ENCODE assay signal across 13 mouse cellular contexts in the genomic region with DNA sequence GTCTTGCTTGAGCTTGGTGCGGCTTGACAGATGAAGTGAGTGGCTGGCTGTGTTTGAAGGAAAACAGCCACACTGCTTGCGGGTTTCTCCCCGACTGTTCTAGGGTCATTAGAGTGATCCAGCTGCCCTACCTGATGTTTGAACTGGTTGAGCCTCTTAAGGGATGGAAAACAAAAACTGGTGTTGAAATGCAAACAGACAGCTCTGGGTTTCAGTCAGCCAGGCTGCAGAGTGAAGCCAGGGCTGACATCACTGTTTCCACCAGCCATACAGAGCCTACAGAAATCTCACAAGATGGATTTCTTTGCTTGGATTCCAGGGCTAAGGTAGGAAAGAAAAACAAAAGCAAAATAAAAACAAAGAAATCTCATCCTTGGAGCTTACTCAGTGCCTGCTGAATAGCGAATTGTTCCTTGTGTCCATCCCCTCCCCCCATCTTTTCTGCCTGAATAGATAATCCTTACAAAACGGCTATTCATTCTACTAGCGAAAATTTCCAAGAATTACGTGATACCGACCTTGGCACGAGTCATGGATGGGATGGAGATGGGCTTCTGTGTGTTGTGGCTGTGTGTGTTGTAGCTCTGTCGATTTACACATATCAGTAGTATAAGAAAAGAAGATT. TPM values are rescaled to one million over a fixed set of nuclear protein-coding genes. Genes with fewer than 3 reads are reported as not detected.
DNase-seq lines count a peak whose midpoint lies in the region; ATAC-seq lines count a peak whose summit lies in the region.
"Had no signal": no experiment of that assay in that cellular context is flagged by ENCODE, and none has a peak within 500 bp of the region (broad histone marks: within the 10 kb centered on the region; RNA-seq: fewer than 3 reads in every experiment).

No protein-coding gene starts in this region.

- no peak for ATAC-seq in heart, embryonic 14.5 days (ENCODE audit: insufficient number of reproducible peaks, insufficient read depth, low FRiP score, low read depth)
- ATAC-seq in hindbrain, embryonic 15.5 days (ENCODE audit: low FRiP score, low read depth), result no peak
- no peak for ATAC-seq in midbrain, embryonic 14.5 days (ENCODE audit: low FRiP score, low TSS enrichment)
- ATAC-seq in megakaryocyte, adult 5-6 weeks (ENCODE audit: poor library complexity, severe bottlenecking), result no peak
- ATAC-seq: CD4-positive, CD25-positive, alpha-beta regulatory T cell, adult 4 months; intestine, embryonic 15.5 days had no signal

- DNase-seq in heart, postnatal 25 days (ENCODE audit: low spot score), result no peak
- DNase-seq in brain, adult 2 months (ENCODE audit: low read depth, low spot score), result peak; percentile 85
- DNase-seq in midbrain, embryonic 14.5 days, result peak; percentile 67
- DNase-seq in frontal cortex, postnatal 10 days (ENCODE audit: low spot score in 2 of 2), result no peak
- DNase-seq in left cerebral cortex, adult 18-20 months (ENCODE audit: low spot score in 2 of 2), result no peak
- DNase-seq: adrenal gland, postnatal 10 days had no signal

- H3K36me3 ChIP-seq in heart, embryonic 14.5 days (ENCODE audit: control insufficient read depth, insufficient read depth, low read length), result no peaks in the 10 kb centered on the region
- no peaks in the 10 kb centered on the region for H3K36me3 ChIP-seq in hindbrain, embryonic 15.5 days
- H3K36me3 ChIP-seq in midbrain, embryonic 14.5 days (ENCODE audit: control insufficient read depth, insufficient read depth, low read length), result no peaks in the 10 kb centered on the region
- H3K36me3 ChIP-seq: intestine, embryonic 15.5 days had no signal

- 36% methylated on average over 10 of the region's 10 CpGs for WGBS in heart, embryonic 14.5 days
- 18% methylated on average over 10 of the region's 10 CpGs for WGBS in hindbrain, embryonic 15.5 days
- 14% methylated on average over 10 of the region's 10 CpGs for WGBS in midbrain, embryonic 14.5 days

- no peaks in the 10 kb centered on the region for H3K9me3 ChIP-seq in heart, embryonic 14.5 days (ENCODE audit: control insufficient read depth, low read length)
- no peaks in the 10 kb centered on the region for H3K9me3 ChIP-seq in hindbrain, embryonic 15.5 days
- no peaks in the 10 kb centered on the region for H3K9me3 ChIP-seq in midbrain, embryonic 14.5 days (ENCODE audit: control insufficient read depth, low read length)
- H3K9me3 ChIP-seq: intestine, embryonic 15.5 days; megakaryocyte, embryonic 14.5 days had no signal

- peak overlapping the region; percentile 24 for H3K4me2 ChIP-seq in heart, embryonic 14.5 days (ENCODE audit: low read length)
- H3K4me2 ChIP-seq in hindbrain, embryonic 15.5 days, result peak overlapping the region; percentile 15
- peak overlapping the region; percentile 25 for H3K4me2 ChIP-seq in midbrain, embryonic 14.5 days (ENCODE audit: low read length)
- H3K4me2 ChIP-seq: intestine, embryonic 15.5 days had no signal

- H3K27me3 ChIP-seq in heart, embryonic 14.5 days (ENCODE audit: control insufficient read depth, insufficient read depth, low read length), result no peaks in the 10 kb centered on the region
- H3K27me3 ChIP-seq in hindbrain, embryonic 15.5 days, result no peaks in the 10 kb centered on the region
- H3K27me3 ChIP-seq in midbrain, embryonic 14.5 days (ENCODE audit: control insufficient read depth, insufficient read depth, low read length), result no peaks in the 10 kb centered on the region
- H3K27me3 ChIP-seq: intestine, embryonic 15.5 days had no signal

- H3K4me1 ChIP-seq in heart, embryonic 14.5 days (ENCODE audit: control insufficient read depth in 2 of 2, insufficient read depth in 2 of 2, low read length in 2 of 2), result peaks cover 9 to 11% of the 10 kb centered on the region in 2 experiments
- H3K4me1 ChIP-seq in hindbrain, embryonic 15.5 days (replicated peaks), result peaks cover 10% of the 10 kb centered on the region; the same call in 1 of the 2 replicates
- H3K4me1 ChIP-seq in midbrain, embryonic 14.5 days (ENCODE audit: control insufficient read depth, insufficient read depth, low read length), result peaks cover 13% of the 10 kb centered on the region
- H3K4me1 ChIP-seq: megakaryocyte, embryonic 14.5 days had no signal

- intact Hi-C loops in heart, postnatal 25 days (cut with DNase I), result no loop called here

- H3K9ac ChIP-seq in heart, embryonic 14.5 days (ENCODE audit: low read length), result no peak overlapping the region
- no peak overlapping the region for H3K9ac ChIP-seq in hindbrain, embryonic 15.5 days
- H3K9ac ChIP-seq in midbrain, embryonic 14.5 days (replicated peaks; ENCODE audit: low read length), result 0 out of 2 replicates have a peak overlapping the region, but pooled peaks have one; percentile 24
- H3K9ac ChIP-seq: intestine, embryonic 15.5 days had no signal

- 0 out of 4 replicates have a peak overlapping the region, but pooled peaks of 1 of the 2 experiments have one; percentile 15 for H3K27ac ChIP-seq in heart, embryonic 14.5 days (replicated peaks in 1 of 2; ENCODE audit: control insufficient read depth in 1 of 2, insufficient read depth in 1 of 2, low read depth in 2 of 2, low read length in 2 of 2)
- no peak overlapping the region; the same call in 1 of the 2 replicates for H3K27ac ChIP-seq in hindbrain, embryonic 15.5 days (replicated peaks)
- H3K27ac ChIP-seq in midbrain, embryonic 14.5 days (replicated peaks; ENCODE audit: low read depth, low read length), result no peak overlapping the region
- H3K27ac ChIP-seq: intestine, embryonic 15.5 days had no signal

- H3K4me3 ChIP-seq in heart, embryonic 14.5 days (ENCODE audit: control insufficient read depth in 1 of 2, insufficient read depth in 1 of 2, low read depth in 1 of 2, low read length in 2 of 2), result no peak overlapping the region
- H3K4me3 ChIP-seq in hindbrain, embryonic 15.5 days, result no peak overlapping the region
- H3K4me3 ChIP-seq in midbrain, embryonic 14.5 days (replicated peaks; ENCODE audit: low read depth, low read length), result no peak overlapping the region
- H3K4me3 ChIP-seq: erythroblast, embryonic 14.5 days; intestine, embryonic 15.5 days; megakaryocyte, embryonic 14.5 days had no signal

RNA-seq across cellular contexts. Expression of gene Zfp281, which starts 37.4 kb away (rescaled TPM):
- 13.2 and 14.1 TPM in 2 replicates for polyA plus RNA-seq in heart, embryonic 14.5 days (2014; fragmentation: Nextera tagmentation; extraction: Ambion mirVana)
- total RNA-seq in heart, postnatal 25 days (2021), result 10 to 100 TPM; 10.1 to 12.0 TPM
- polyA plus RNA-seq in hindbrain, embryonic 15.5 days (2015; fragmentation: Nextera tagmentation; extraction: Ambion mirVana), result 20.5 and 20.6 TPM in 2 replicates
- polyA plus RNA-seq in midbrain, embryonic 14.5 days (2014; fragmentation: Nextera tagmentation; extraction: Ambion mirVana), result 26.6 and 34.7 TPM in 2 replicates
- 17.0 and 19.9 TPM in 2 replicates for total RNA-seq in megakaryocyte, adult 5-6 weeks (2015)
- 18.9 and 21.0 TPM in 2 replicates for total RNA-seq in megakaryocyte, adult 5-6 weeks (2017)
- 10 to 100 TPM; 34.5 to 34.9 TPM for total RNA-seq in left cerebral cortex, adult 18-20 months (2021)

Comparison
In these comparisons a context has a peak if more than half of its experiments do, and no peak if none do; other contexts are left out.
1. DNase-seq: peak in brain, adult 2 months (single experiment) and midbrain, embryonic 14.5 days (single experiment); none in heart, postnatal 25 days (single experiment), frontal cortex, postnatal 10 days (0 of 2) and left cerebral cortex, adult 18-20 months (0 of 2).
2. Peak in every context shown above with its lines, with median percentiles within 50 percentile points of each other: H3K4me2 ChIP-seq.